Mouse (Mus musculus): ENCODE data around the gene Cenps.

DNA sequence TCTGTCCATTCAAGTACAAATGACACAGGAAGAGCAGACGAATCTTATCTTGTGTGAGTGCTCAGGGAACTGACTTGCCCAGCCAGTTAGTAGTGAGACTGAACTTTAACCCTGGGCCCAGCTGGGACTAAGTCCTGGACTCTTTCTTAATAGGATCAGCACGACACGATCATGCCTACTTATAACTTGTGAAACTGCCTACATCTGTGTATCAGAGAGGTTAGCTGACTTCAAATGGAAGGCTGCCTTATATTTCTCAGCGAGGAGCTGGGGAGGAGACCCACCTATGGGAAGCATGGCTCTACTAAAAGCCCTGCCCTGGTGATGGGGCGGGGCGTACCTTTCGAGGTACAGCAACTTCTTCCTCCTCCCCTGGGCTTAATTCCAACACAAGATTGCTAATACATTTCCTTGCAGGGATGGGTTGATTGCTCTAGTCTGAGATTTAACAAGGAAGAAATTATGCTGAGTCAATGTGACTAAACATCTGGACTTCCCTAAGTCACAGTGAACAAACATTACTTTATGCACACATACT is 33.0 kb upstream of the Cenps start:
- TF ChIP-seq CTCF (IDR thresholded peaks at IDR 0.05; ENCODE audit: extremely low read depth, insufficient read depth, low read length) = no peak
- TF ChIP-seq POLR2A (IDR thresholded peaks at IDR 0.05; ENCODE audit: extremely low read depth, insufficient read depth, low read length) = no peak
